Mouse (Mus musculus) mesoderm, embryonic 11.5 days (tissue): Measurements from ENCODE around the gene Phb2.

ENCODE experiments used
- DNase-seq: peaks from one replicate; pipeline ENCODE4 v3.0.0-alpha.2; 2012; ENCODE audit warnings: low read depth, low spot score

Phb2 gene

GRCm38 (mm10) chr6:124746654-124747632, 34.8 kb downstream of the Phb2 start:
- DNase-seq: no peak

- no peak for DNase-seq
Observed at GRCm38 (mm10) chr6:124750405-124750804, 38.3 kb downstream of the Phb2 start.

GRCm38 (mm10) chr6:124753861-124754260, 41.7 kb downstream of the Phb2 start:
- no peak for DNase-seq

GRCm38 (mm10) chr6:124755306-124755705, 43.2 kb downstream of the Phb2 start:
- no peak for DNase-seq

- DNase-seq: peak; percentile 66
Observed at GRCm38 (mm10) chr6:124755831-124756595, 43.9 kb downstream of the Phb2 start, which contains the start of the genes Gm45234 and Atn1. Gene Gm45234, minus strand, starts transcription at chr6:124756021. Gene Atn1, minus strand, starts transcription at chr6:124756524.

GRCm38 (mm10) chr6:124756652-124757350, 44.7 kb downstream of the Phb2 start:
- DNase-seq: peak; percentile 82

- no peak for DNase-seq
Observed at GRCm38 (mm10) chr6:124757351-124757880, 45.3 kb downstream of the Phb2 start.

- DNase-seq: no peak
Observed at GRCm38 (mm10) chr6:124757909-124758848, 46.0 kb downstream of the Phb2 start.

GRCm38 (mm10) chr6:124758849-124759232, 46.7 kb downstream of the Phb2 start:
- no peak for DNase-seq

- peak; percentile 85 for DNase-seq
Observed at GRCm38 (mm10) chr6:124759259-124759658, 47.1 kb downstream of the Phb2 start.

GRCm38 (mm10) chr6:124765951-124766350, 53.8 kb downstream of the Phb2 start:
- DNase-seq: no peak
